Mouse (Mus musculus) spleen, adult 18-20 months (tissue): ENCODE data around the gene Smim1.
A peak's percentile ranks its signal among the peaks of the same experiment; 100 is the strongest.

Experiments used
- DNase-seq, 2 experiments: peaks; one replicate each; pipeline ENCODE4 v3.0.0; 2022; ENCODE audit warnings: mixed read lengths in 2 of 2

Smim1 gene

GRCm38 (mm10) chr4:154019571-154019970 is 6.5 kb downstream of the Smim1 start:
- DNase-seq, result peak in 1 of 2 experiments; percentile 46

GRCm38 (mm10) chr4:154015476-154015875 is 10.6 kb downstream of the Smim1 start:
- no peak for DNase-seq

GRCm38 (mm10) chr4:154012132-154012882 is 13.7 kb downstream of the Smim1 start:
- DNase-seq, result peak in 1 of 2 experiments; percentile 20

- peak; percentile 65 to 75 for DNase-seq
Observed at GRCm38 (mm10) chr4:154011646-154012089, 14.4 kb downstream of the Smim1 start, which contains the start of gene Lrrc47. TSS of gene Lrrc47 (plus strand) at chr4:154011731.

GRCm38 (mm10) chr4:154010907-154011645 is 15.0 kb downstream of the Smim1 start:
- DNase-seq, result no peak

GRCm38 (mm10) chr4:154007759-154008158 is 18.3 kb downstream of the Smim1 start:
- DNase-seq, result no peak

- no peak for DNase-seq
Observed at GRCm38 (mm10) chr4:154006264-154006663, 19.8 kb downstream of the Smim1 start.

- DNase-seq, result no peak
Observed at GRCm38 (mm10) chr4:154005488-154005887, 20.5 kb downstream of the Smim1 start.

- no peak for DNase-seq
Observed at GRCm38 (mm10) chr4:153993505-153993904, 32.5 kb downstream of the Smim1 start.

- no peak for DNase-seq
Observed at GRCm38 (mm10) chr4:153992715-153993114, 33.3 kb downstream of the Smim1 start.

- DNase-seq, result no peak
Observed at GRCm38 (mm10) chr4:153980470-153980869, 45.6 kb downstream of the Smim1 start.

- peak; percentile 41 to 45 for DNase-seq
Observed at GRCm38 (mm10) chr4:153979243-153979642, 46.8 kb downstream of the Smim1 start.

GRCm38 (mm10) chr4:153975768-153976167 is 50.3 kb downstream of the Smim1 start:
- DNase-seq, result no peak

- DNase-seq, result no peak
Observed at GRCm38 (mm10) chr4:153975292-153975662, 50.8 kb downstream of the Smim1 start.

GRCm38 (mm10) chr4:153974431-153975291 is 51.4 kb downstream of the Smim1 start, which contains the start of the genes Dffb and Cep104:
TSS of gene Dffb (minus strand) at chr4:153975126.
TSS of gene Cep104 (plus strand) at chr4:153975194.
- peak; percentile 79 to 90 for DNase-seq
